Mouse (Mus musculus) spleen, postnatal 14 days (tissue): ENCODE data around the gene H2afy2.

Experiments
- DNase-seq, 2 experiments: peaks; one replicate each; pipeline ENCODE4 v3.0.0; 2021 to 2022; ENCODE audit warnings: low spot score in 2 of 2

H2afy2 gene

DNA sequence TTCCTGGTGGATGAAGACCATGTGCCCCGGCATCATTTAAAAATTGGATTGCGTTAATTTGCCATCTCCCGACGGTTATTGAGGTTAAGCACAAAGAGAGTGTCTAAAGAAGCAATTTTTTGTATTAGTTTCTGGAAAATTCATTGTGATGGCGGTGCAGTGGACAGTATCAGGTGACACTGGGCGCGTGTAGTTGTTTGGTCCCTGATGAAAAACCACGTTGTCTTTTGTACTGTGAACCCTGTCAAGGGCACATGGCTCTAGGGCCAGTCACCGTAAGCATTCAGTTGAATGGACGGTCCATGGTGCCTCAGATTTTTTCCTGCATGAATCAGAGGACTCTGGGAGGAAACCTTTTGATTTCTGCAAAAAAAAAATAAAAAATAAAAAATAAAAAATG is 467 bp upstream of the H2afy2 start:
- DNase-seq, result no peak

DNA sequence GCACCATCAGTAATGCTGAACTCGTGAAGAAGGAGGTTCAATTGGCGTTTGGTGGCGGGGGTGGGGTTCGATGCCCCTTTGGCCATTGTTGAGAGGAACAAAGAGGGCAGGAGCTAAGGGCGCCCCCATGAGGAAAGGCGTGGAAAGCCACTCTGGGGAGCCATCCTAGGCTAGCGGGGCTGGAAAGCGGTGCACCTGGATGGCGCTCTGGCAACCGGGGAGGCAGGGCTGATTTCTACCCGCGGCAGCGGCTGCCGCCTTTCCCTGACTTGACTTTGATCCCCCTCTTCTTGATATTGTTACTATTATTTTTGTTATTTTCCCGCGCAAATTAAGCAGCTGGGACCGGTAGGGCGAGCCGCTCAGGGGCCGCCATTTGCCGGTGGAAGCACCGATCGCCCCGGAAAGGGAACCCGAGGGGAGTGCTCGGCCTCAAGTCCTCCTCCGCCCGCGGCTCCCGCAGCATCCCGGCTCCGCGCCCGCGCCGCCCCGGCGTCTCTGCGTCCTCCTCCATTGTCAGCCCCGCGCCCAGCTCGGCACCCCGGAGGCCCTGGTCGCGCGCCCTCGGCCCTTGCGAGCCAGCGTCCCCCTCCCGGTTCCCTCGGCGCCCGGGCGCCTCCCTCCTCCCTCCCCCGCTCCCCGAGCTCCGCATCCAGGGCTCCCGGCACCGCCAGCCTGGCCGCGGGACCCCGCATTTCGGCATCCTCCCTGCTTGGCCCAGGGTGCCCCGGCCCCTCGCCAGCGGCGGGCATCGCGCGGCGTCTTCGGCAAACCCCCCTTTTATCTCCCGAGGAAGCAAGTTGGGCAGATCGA is 942 bp downstream of the H2afy2 start:
- DNase-seq, result no peak

DNA sequence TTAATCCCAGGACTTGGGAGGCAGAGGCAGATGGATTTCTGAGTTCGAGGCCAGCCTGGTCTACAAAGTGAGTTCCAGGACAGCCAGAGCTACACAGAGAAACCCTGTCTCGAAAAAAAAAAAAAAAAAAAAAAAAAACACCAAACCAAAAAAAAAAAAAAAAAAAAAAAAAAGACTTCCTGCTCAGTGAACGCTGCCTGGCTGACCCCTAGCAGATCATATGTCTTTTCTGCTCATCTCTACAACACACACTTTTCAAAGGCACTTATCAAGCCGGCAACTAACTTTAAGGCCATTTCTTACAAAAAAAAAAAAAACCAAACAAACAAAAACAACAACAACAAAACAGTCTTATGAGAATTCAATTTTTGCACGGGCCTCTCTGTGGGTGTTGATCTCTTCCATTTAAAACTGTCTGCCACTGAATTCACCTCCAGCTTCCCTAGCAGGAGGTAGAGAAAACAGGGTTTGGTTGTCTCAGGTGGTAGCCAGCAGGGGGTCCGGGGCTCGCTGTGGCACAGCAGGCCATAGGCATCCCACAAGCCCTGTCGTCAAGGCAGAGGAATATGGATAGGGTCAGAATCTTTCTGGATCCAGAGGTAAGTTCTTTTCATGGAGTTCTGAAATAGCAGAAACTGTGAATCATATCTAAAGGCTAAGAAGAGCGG is 2.4 kb downstream of the H2afy2 start:
- DNase-seq, result no peak

DNA sequence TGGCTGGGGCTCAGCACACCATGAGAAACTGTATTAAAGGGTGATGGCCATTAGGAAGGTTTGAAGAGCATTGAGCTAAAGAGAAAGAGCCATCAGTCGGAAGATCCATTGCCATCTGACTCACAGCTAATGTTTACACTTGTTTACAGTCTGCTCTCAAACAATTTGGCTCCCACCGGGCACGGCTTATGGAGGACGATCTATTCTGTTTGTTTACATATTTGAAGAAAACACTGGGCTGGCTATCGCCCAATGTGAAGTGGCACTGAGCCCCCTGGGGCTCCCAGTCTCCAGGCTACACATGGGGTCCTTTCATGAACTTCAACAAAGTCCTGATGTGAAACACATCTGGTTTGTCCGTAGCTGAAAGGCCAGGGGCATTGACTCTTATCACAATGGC is 17.1 kb downstream of the H2afy2 start:
- DNase-seq, result no peak

DNA sequence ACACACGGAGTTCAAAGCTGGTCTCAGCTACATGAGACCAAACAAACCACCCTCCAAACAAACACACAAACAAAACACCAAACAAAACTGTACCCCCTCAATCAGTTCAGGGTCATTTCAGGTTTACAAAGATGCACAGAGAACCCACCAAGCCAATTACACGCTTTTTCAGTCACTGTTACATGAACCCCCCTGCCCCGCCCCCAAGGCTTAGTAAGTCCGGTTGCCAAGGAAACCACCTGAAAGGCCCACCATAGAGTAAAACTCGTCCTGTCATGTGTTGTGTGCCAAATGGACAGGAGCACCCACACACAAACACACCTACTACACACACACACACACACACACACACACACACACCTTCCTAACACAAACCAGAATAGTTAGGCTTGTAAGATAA is 18.4 kb downstream of the H2afy2 start:
- no peak for DNase-seq

DNA sequence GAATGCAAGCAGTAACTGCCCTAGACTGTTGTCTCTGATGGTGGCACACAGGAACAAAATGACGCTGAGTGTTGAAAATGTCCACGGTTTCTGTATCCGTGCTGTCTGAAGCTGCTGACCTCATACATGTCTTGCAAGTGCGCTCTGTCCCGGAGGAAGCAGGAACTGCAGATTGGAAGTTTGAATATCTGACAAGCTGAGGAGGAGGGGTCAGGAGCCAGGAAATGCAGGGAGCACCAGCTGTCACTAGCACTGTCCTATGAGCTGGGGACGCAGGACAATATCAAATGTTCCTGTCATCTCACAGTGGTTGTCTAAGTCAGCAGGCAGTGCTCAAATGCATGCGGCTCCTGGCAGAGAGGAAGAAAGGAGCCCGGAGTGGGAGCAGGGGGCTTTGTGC is 19.3 kb downstream of the H2afy2 start:
- no peak for DNase-seq

DNA sequence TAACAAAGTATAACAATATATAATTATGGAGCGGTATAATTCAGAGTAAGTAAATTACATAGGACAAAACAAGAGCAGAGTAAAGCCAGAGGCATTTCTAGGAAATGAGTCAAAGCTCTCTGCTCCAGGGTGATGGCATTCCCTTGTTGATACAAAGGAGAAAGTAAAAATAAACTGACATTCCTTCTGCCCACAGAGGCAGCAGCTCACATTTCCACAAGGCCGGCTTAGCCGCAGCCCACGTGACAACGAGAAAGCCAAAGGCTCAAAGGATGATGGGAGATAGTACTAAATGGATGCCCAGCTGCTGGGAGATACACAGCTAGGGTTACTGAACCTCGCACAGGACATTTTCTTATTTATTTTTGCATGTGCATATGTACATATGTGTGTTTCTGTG is 24.1 kb downstream of the H2afy2 start:
- DNase-seq, result no peak

DNA sequence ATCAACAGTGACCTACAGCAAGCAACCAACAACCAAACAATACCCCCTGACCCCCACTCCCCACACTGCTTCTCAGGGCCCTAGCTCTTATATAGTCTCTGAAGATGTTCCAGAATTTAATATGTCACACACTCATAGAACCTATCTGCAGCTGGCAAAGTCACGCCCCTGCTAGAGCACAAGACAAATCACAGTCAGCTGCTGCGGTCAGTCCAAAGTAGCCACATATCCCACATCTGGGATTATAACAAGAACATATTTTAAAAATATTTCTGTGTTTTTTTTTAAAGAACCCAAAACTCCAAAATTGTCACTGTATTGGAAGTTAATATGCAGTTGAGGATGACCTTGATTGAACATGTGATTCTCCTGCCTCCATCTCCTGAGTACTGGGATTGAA is 25.0 kb downstream of the H2afy2 start:
- no peak for DNase-seq

DNA sequence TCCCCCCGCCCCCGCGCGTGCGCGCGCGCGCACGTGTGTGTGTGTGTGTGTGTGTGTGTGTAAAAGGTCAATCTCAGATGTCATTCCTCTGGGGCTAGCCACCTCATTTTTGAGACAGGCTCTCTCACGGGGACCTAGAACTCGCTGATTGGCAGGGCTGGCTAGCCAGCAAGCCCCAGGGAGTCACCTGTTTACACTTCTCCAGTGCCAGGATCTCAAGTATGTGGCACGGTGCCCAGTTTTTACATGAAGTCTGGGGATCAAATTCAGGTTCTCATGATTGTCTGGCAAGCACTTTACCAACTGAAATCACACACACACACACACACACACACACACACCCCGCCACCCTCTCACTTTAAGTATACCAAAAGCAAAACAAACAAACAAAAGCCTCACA is 26.9 kb downstream of the H2afy2 start:
- DNase-seq, result no peak

DNA sequence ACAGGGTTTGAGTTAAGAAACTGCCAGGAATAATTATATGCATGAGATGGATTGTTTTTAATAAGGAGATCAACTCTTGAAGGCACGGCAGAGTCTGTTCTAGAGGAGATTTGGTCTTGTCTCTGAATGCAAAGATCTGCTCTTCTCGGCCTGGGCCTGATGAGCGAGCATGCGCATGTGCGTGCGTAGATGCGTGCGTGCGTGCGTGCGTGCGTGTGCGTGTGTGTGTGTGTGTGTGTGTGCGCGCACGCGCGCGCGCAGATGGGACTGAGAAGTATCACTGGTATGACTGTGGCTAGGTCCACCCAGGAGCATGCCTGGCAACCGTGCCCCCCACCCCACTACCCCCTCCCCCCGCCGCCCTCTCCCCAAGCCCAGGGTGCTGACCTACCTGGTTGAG is 30.9 kb downstream of the H2afy2 start:
- no peak for DNase-seq

DNA sequence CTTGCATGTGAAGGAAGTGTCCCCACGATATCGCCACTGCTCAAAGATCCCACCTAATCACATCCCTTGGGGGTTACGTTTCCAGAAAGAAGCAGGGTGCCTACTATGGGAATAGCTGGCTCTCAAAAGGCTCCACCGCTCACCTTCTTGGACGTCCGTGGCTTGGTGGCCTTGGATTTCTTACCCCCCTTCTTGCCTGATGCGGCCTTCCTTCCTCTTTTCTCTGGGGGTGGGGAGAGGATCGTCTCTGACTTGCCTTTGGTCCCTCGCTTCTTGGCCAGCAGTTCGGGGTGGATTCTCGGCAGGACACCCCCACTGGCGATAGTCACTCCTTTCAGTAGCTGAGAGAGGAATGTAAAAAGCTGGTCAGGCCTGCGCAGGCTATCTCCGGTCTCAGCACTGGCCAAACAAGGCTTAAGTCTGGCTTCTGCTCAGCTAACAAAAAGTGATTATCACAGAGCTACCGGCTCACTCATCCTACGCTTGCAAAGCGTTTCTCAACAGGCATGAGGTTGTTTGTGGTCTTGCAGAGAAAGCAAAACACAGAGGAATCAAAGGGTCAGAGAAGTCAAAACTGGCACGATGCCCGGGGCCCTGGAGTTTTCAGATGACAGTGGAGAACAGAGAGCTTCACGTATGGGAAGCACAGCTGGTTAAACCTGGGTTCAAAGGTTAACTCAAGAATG is 32.3 kb downstream of the H2afy2 start:
- DNase-seq, result no peak

DNA sequence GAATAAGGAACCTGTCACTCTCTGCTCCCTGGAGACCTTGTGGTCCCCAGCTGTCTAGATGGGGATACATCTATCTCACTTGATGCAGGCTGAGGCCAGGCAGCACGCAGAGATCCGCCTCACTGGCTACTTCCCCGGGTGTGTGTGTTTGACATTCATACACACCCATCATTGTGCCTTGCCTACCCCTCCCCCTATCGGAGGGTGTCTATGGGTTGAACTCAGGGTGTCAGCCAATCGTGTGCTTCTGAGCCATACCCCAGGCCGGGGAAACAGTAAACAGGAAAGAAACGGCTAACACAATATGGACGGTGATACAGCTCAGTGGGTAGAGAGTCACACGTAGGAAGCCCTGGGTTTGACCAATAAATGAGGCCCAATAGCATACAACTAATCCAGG is 33.9 kb downstream of the H2afy2 start:
- no peak for DNase-seq

DNA sequence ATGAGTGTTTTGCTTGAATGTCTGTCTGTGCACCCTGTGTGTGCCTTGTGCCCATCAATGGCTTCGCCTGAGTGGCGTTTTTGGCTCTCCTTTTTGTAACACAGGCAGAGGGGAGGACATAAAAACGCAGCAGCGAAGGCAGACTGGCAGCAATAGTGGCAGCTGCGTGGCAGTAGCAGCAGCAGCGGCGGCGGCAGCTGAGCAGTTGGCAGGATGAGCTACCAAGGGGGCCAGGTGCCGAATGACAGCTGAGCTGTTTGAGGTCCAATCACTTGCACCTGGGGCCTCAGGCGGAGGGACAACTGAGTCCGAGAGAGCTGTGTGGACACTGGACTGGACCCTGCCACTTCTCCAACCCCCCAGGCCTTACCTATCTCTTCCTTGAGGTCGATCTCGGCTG is 36.6 kb downstream of the H2afy2 start:
- no peak for DNase-seq

DNA sequence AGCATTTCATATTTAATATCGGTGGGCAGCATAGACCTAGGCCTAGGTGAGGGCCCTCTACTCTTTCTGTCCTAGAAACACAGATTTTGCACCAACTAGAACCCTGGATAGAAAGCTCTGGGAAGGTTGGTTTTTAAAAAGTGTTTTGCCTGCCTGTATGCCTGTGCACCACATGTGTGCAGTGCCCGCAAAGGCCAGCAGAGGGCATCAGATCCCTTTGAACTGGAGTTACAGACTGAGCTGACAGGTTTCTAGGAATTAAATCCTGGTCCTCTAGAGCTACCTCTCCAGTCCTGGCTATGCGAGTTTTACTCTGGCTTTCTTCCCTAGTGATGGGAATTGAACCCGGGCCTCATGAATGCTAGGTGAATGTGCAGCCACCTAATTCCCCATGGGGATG is 38.8 kb downstream of the H2afy2 start:
- DNase-seq, result peak in 1 of 2 experiments; percentile 11

DNA sequence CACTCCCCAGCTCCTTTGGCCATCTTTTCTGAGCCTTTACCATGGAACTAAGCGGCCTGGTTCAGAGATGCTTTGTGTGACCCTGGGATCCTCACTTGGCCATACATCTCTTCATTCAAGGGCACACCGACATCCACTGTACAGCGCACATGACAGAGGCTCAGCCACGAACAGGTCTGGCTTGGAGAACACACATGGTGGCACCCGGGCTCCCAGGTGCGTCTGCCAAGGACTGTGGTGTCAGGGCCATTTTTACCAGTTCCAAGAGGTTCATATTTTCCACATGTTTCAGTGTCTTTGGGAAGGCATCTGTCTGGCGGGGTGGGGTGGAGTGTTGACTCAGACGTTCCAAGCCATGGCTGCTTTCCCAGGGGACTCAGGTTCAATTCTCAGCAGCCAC is 41.6 kb downstream of the H2afy2 start:
- no peak for DNase-seq

DNA sequence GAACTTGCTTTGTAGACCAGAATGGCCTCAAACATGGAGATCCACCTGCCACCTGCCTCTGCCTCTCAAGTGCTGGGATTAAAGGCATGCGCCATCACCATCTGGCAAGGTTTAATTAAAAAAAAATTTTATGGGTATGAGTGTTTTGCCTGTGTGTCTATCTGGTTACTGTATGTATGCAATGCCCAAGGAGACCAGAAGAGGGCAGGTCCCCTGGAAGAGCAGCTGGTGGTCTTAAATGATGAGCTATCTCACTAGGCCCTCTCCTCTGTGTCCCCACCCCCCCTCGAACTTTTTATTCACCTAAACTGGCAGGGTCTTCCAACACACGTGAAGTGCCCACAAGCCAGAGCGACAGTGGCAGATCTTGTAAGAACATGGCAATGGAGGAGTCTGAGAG is 42.1 kb downstream of the H2afy2 start:
- DNase-seq, result no peak

DNA sequence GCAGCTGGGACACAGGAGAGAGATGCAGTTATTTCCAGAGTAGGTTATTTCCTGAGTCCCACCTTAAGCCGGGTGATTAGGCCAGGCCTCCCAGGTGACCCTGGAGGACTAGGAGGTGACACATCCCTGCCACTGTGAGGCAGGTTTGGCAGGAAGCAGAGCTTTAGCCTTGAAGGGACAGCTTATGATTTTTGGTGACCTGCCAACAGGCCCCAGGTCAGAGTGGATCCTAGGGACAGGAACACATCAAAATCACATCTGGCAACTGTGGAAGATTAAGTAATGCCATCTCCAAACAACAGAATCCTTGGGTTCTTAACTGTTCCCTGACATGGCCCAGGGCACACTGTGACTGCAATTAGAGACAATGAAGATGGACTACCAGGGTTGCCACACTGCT is 42.6 kb downstream of the H2afy2 start:
- DNase-seq, result no peak

DNA sequence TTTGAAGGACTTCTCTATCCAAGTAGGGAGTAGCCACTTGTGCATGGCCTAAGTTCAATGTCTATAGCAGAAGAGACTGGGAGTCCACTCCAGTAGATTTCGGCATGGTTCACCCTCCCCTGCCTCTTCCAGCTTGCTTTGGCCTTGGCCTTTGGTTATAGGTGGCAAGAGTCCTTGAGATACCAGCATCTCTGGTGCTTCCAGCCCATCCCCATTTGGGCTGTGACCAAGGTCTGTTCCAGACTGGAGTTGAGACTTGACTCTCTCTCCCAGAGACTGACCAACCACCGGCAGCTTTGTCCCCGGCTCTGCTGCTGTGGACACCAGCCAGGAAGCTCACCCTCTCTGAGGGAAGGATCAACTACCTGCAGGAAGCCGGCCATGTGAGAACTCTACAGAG is 45.8 kb downstream of the H2afy2 start:
- DNase-seq, result no peak

DNA sequence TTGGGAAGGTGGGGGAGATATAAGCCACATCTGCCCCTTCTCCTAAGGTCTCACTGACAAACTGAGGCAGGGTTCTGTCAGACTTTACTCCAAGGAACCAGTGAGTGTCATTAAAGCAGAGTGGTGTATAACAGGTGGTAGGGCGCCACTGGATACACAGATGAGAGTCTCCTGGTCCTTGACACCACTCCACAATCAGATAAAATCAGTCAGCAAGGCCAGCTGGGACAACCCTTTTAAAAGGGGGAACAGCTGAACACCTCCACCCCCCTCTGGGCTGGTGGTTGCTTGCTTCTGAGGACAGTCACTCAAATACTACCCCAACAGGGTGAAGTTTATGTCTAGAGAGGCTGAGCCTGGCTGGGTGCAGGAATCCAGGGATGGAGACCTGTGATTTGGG is 46.4 kb downstream of the H2afy2 start:
- no peak for DNase-seq

DNA sequence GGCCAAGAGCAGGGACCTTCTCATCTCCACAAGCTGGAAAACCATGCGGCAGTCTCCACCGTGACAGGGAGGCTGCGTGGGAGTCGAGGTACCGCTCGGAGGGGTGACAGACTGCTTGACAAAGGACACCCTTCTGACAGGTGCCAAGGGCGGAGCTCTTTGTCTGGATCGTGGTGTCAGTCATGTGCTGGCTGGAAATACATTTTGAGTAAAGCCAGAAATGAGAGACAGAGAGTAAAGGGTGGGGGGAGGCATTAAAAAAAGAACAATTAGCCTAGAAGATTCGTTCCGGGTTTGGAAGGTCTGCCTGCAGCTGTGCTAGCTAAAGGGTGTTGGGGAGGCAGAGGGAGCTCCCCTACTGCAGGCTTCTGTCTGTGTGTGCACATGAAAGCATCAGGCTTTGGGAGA is 47.3 kb downstream of the H2afy2 start:
- no peak for DNase-seq

DNA sequence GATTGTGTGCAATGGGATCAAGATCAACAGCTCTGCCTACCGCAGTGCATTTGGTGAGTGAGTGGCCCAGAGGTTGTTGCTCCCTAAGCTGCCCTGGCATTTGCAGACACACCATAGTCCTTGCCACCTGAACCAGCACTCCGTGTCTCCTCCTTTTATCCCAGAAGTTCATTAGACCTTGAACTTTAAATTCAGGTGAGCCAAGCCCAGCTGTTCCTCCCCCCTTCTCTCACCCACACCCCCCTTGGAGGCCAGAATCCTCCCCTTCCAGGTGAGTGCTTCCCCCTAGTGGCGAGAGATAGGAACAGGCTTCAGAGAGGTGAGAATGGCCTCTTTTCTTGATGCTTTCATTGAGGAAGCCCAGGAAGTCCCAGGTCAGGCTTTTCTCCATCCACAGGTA is 49.6 kb downstream of the H2afy2 start:
- DNase-seq, result no peak

DNA sequence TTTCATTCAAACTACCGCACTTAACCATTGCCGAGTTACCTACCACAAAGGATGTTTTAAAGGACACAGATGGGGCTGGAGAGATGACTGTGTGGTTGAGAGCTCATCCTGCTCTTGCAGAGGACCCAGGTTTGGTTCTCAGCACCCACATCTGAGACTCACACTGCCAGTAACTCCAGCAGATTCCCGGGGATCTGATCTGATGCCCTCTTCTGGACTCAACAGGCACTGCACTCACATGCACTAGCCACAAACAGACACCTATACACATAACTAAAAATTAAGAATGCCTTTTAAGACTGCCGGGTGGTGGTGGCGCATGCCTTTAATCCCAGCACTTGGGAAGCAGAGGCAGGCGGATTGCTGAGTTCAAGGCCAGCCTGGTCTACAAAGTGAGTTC is 53.8 kb downstream of the H2afy2 start:
- no peak for DNase-seq

DNA sequence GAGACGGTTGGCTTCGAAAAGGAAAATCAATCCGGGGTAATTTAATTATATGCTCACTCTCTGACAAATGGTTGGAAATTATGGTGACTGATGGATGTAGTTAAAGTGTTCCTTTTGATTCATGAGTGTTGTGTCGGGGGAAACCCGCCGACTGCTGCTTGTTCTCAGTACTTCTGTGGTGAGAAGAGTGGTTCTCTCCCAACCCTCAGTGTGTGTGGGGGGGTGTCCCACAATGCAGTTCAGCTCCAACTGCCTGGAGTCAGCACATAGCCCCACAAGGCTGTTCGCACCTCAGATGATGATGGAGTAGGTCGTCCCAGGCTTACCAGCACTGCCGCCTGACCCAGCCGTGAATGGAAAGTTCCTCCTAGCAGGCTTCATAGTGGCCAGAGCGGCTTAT is 54.8 kb downstream of the H2afy2 start:
- no peak for DNase-seq
